Mouse (Mus musculus): ENCODE measurements around the gene Cyp1a1.

GRCm38 (mm10) chr9:57656631-57657350 lies 30.9 kb upstream of the Cyp1a1 start:
- TF ChIP-seq GATA1 (IDR thresholded peaks at IDR 0.05; ENCODE audit: borderline replicate concordance, low read length), result no peak
- no peak for TF ChIP-seq FLI1 (IDR thresholded peaks at IDR 0.05; ENCODE audit: low read length)

Data from megakaryocyte, embryonic 14.5 days (primary cell).